Mouse (Mus musculus) CD8-positive naive resting alpha-beta T cell, adult 2 months (primary cell): ENCODE results near the gene Slc25a17.
A peak's percentile ranks its signal among the peaks of the same experiment; 100 is the strongest.

Experiments
- DNase-seq, 2 experiments: peaks; one replicate each; pipeline ENCODE4 v3.0.0; 2022; ENCODE audit warnings: low read depth in 2 of 2, low spot score in 2 of 2

The Slc25a17 gene

DNA sequence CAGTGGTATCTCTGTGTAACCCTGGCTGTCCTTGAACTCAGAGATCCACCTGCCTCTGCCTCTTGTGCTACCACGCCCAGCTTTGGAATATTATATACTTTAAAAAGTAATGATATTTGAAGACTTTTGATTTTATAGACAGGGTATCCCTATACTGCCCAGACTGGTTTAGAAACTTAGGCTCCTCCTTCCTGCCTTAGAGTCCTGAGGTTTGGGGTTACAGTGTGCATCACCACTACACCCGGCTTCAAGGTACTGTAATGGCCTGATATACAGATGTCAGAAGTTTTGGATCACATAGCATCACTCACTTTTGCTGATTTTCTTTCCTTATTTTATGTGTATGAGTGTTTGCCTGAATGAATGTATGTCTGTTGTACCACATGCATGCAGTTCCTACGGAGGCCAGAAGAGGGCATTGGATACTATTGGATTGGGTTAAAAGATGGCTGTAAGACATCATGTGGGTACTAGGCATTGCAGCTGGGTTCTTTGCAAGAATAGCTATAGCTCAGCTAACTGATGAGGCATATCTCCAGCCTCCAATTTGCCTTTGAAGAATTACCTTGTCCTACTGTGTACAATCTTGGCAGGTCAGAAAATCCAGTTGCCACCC, 5.4 kb downstream of the Slc25a17 start:
- DNase-seq = peak; percentile 26 to 58

- no peak for DNase-seq
Observed at GRCm38 (mm10) chr15:81352638-81353037, 8.0 kb downstream of the Slc25a17 start.

GRCm38 (mm10) chr15:81350401-81350800, 10.2 kb downstream of the Slc25a17 start:
- DNase-seq = no peak

GRCm38 (mm10) chr15:81348366-81348765, 12.2 kb downstream of the Slc25a17 start:
- no peak for DNase-seq

GRCm38 (mm10) chr15:81347466-81347865, 13.1 kb downstream of the Slc25a17 start:
- DNase-seq = no peak

- DNase-seq = no peak
Observed at GRCm38 (mm10) chr15:81341426-81341825, 19.2 kb downstream of the Slc25a17 start.

- no peak for DNase-seq
Observed at GRCm38 (mm10) chr15:81339158-81339557, 21.5 kb downstream of the Slc25a17 start.

DNA sequence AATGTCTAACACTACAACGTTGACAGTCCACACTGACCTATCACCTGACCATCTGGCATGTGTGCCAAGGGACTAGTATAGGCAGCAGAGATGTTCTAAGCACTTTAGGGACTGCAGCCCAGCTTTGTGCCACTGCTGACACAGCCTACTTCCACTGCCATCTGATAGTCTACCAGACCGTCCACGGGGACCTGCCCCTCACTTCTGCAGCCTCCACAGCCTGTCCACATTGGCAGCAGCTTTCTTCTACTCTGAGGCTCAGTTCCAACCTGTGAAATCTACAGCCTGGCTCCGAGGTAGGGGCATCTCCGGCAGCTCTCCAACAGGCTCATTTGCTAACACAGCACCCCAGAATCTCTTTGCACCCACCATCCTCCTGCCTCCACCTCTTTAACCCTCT, 24.1 kb downstream of the Slc25a17 start:
- no peak for DNase-seq

DNA sequence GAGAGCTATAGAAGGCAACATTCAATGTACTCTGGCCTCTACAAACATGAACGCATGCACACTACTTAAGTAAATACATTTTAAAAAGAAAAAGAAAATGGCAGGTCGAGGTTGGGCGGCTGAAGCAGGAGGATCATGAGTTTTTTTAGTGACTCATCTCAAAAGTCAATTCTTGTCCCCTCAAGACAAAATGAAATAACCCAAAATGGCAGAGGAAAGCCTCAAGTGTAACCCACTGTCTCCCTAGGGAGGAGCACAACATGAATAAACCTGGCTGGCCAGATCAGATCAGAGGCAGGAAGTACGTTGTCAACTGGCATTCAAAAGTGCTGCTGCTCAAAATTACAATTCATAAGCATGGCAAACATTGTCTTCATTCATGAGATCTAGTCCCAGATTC, 28.1 kb downstream of the Slc25a17 start:
- DNase-seq = no peak

GRCm38 (mm10) chr15:81330816-81331433, 29.7 kb downstream of the Slc25a17 start:
- DNase-seq = no peak

GRCm38 (mm10) chr15:81329721-81330369, 30.8 kb downstream of the Slc25a17 start:
- DNase-seq = no peak

GRCm38 (mm10) chr15:81327501-81327900, 33.1 kb downstream of the Slc25a17 start:
- no peak for DNase-seq

GRCm38 (mm10) chr15:81324979-81325378, 35.6 kb downstream of the Slc25a17 start:
- DNase-seq = no peak

DNA sequence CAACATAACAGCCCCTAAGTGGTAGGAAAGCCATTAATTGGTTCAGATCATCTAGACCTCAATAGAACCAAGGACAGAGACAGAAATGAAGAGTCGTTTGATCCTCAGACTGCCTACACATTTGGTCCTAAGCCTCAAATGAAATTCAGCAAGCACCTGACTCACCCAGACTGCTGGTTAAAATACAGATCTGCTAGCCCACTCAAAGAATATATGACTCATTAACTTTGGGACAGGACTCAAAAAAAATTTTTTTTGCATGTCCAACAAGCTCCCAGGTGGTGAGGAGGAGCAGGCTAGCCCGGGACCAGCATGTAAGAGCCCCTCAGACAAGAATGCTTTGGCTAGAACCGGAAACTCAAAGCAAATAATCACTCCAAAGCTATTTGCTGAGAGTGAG, 40.5 kb downstream of the Slc25a17 start:
- DNase-seq = no peak

DNA sequence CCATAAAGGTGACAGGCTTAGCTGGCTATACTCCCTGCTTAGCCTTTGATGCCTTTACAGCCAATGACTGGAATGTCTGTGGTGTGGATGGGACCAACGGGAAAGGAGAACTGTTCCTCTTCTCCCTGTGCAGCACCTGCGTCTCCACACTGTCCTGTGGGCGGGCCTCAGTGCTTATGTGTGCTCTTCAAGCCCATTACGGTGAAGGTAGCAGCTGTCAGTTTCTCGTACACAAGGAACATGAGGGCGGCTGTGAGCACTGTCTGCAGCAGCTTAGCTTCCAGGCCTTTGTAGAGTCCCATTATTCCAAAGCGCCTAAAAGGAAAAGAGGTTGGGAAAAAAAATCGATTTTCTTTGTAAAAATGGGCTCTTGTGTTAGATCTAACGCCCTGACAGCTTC, 41.1 kb downstream of the Slc25a17 start:
- no peak for DNase-seq

- DNase-seq = no peak
Observed at GRCm38 (mm10) chr15:81313928-81314327, 46.7 kb downstream of the Slc25a17 start.

- DNase-seq = no peak
Observed at GRCm38 (mm10) chr15:81311026-81311425, 49.6 kb downstream of the Slc25a17 start.

- no peak for DNase-seq
Observed at GRCm38 (mm10) chr15:81310353-81310752, 50.3 kb downstream of the Slc25a17 start.

DNA sequence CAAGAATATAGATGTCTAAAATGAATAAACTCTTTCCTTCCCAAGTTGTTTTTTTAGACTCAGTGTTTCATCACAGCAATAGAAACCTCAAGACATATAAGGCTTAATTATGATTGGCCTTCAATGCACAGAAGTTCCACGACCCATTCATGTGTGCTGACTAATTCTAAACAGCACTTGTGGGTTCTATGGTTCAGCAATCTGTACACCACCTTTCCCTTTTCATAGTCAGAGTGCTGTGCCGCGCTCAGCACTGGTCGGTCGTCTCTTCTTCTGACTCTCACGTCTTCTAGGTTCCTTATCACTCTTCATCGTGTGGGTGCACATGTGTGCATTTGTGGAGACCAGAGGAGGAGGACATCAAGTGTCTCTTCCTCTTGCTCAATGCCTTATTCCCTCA, 52.6 kb downstream of the Slc25a17 start:
- no peak for DNase-seq

GRCm38 (mm10) chr15:81306501-81306900, 54.1 kb downstream of the Slc25a17 start:
- DNase-seq = no peak

- no peak for DNase-seq
Observed at GRCm38 (mm10) chr15:81305035-81305434, 55.6 kb downstream of the Slc25a17 start.

DNA sequence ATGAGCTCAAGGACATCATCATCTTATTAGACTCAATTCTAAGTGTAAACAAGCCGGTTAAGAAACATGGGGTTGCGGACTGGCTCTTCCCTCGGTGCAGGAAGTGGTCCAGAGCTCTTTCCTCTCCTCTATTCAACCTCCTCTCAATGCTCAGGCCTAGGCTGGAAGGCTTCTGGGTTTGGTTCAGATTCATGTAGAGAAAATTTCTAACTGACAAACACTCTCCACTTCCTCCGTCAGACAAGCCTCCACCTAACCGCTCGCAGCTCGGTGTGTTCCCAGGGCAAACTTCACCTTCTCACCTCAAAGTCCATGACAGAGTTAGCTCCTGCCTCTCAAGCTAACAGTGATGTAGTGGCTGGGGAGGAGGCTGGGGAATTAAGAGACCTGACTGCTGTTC, 56.6 kb downstream of the Slc25a17 start:
- peak in 1 of 2 experiments; percentile 30 for DNase-seq
